Mouse (Mus musculus): ENCODE data around the gene Fbxl2. TPM values are rescaled to one million over a fixed set of nuclear protein-coding genes. Genes with fewer than 3 reads are reported as not detected.
A peak's percentile ranks its signal among the peaks of the same experiment; 100 is the strongest.

Gene Fbxl2
- total and polyA plus RNA-seq, 2 experiments from 2014 or later: 35.7 to 43.4 TPM

DNA sequence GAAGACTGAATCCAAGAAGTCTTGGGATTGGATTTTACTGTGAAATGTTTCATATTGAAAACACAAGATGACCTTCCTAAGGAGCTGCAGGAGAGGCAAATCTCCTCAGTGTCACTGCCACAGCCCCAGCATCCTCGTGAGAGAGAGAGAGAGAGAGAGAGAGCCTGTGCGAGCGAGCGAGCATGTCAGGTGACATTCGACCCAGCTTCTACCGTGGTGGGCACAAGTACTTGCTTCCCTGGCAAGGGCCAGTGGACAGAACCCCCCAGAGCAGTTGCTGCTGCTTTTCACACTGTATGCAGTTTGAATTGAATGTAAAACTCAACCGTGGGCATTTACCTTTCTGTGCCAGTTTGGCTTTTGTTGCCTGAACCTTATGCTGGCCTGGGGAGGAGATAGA is 70.5 kb downstream of the Fbxl2 start:
- ATAC-seq (ENCODE audit: low FRiP score) (no peak), DNase-seq (ENCODE audit: low spot score) (no peak)
- no peaks in the 10 kb centered on the region for H3K9me3 ChIP-seq (ENCODE audit: low read length)
- no peaks in the 10 kb centered on the region for H3K4me1 ChIP-seq (ENCODE audit: insufficient read depth, low read length)
- H3K4me3 ChIP-seq (ENCODE audit: low read depth, low read length): no peak overlapping the region
- no peaks in the 10 kb centered on the region for H3K27me3 ChIP-seq (ENCODE audit: insufficient read depth, low read length)
- H3K27ac ChIP-seq (ENCODE audit: low read depth, low read length): no peak overlapping the region
- H3K9ac ChIP-seq (replicated peaks; ENCODE audit: low read length, poor library complexity, severe bottlenecking): no peak overlapping the region
- WGBS: 85% methylated on average over 7 of the region's 7 CpGs
- H3K36me3 ChIP-seq (ENCODE audit: insufficient read depth, low read length): peaks cover 60% of the 10 kb centered on the region
- no peak overlapping the region for H3K4me2 ChIP-seq (ENCODE audit: low read depth, low read length, poor library complexity, severe bottlenecking)
- no peak for TF ChIP-seq CTCF (IDR thresholded peaks at IDR 0.05)

DNA sequence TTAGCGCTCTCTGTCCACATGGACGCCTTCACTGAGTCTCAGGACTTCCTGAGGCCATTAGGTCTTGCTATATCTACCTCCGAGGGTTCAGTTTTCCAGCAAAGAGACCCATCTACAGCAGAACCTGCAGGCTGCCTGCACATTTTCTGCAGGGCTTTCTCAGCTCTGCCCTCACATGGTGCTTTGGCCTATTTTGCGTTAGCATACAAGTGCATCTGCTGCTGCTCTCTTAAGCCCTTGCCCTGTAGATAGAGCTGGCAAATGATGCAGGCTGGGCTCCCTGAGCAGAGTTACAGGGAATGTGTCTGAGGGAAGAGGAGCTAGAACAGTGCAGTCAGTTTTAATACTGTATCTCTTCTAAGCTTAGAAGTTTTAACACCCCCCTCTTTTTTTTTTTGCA is 71.0 kb downstream of the Fbxl2 start:
- H3K9me3 ChIP-seq (ENCODE audit: low read length): no peaks in the 10 kb centered on the region
- H3K27ac ChIP-seq (ENCODE audit: low read depth, low read length): no peak overlapping the region
- H3K4me1 ChIP-seq (ENCODE audit: insufficient read depth, low read length): no peaks in the 10 kb centered on the region
- H3K27me3 ChIP-seq (ENCODE audit: insufficient read depth, low read length): no peaks in the 10 kb centered on the region
- no peak overlapping the region for H3K4me2 ChIP-seq (ENCODE audit: low read depth, low read length, poor library complexity, severe bottlenecking)
- TF ChIP-seq CTCF (IDR thresholded peaks at IDR 0.05): no peak
- H3K36me3 ChIP-seq (ENCODE audit: insufficient read depth, low read length): peaks cover 60% of the 10 kb centered on the region
- DNase-seq (ENCODE audit: low spot score) (no peak), ATAC-seq (ENCODE audit: low FRiP score) (no peak)
- 90% methylated on average over 4 of the region's 4 CpGs for WGBS
- H3K4me3 ChIP-seq (ENCODE audit: low read depth, low read length): no peak overlapping the region
- H3K9ac ChIP-seq (replicated peaks; ENCODE audit: low read length, poor library complexity, severe bottlenecking): no peak overlapping the region

GRCm38 (mm10) chr9:113973857-113974256 is 72.1 kb downstream of the Fbxl2 start:
- WGBS: 64% methylated on average over 4 of the region's 4 CpGs
- Histone ChIP-seq H3K9ac (replicated peaks; ENCODE audit: low read length, poor library complexity, severe bottlenecking) (no peak overlapping the region), H3K4me3 (ENCODE audit: low read depth, low read length) (no peak overlapping the region), H3K4me1 (ENCODE audit: insufficient read depth, low read length) (no peaks in the 10 kb centered on the region), H3K9me3 (ENCODE audit: low read length) (no peaks in the 10 kb centered on the region), H3K36me3 (ENCODE audit: insufficient read depth, low read length) (peaks cover 59% of the 10 kb centered on the region), H3K4me2 (ENCODE audit: low read depth, low read length, poor library complexity, severe bottlenecking) (no peak overlapping the region), H3K27ac (ENCODE audit: low read depth, low read length) (no peak overlapping the region), H3K27me3 (ENCODE audit: insufficient read depth, low read length) (no peaks in the 10 kb centered on the region)
- ATAC-seq (ENCODE audit: low FRiP score): no peak
- TF ChIP-seq CTCF (IDR thresholded peaks at IDR 0.05): no peak
- DNase-seq (ENCODE audit: low spot score): no peak

DNA sequence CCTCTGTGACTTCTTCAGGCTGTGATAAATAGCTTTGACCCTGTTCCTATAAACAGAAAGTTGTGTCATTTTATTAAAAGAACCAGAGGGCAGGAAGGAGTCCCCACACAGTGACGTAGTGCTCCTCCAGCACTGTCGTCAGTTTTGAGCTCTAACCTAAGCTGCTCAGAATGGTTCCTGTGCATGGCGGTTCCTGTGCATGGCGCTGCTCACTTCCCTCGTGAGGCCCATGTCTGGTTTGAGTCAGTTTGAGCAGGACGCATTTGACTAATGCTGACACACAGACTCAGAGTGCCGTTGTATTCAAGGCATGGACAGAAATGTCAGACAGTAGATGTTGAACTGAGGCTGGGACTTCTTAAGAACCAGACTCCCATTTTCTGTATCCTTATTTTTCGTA is 74.4 kb downstream of the Fbxl2 start:
- DNase-seq (ENCODE audit: low spot score) (no peak), ATAC-seq (ENCODE audit: low FRiP score) (no peak)
- no peak overlapping the region for H3K27ac ChIP-seq (ENCODE audit: low read depth, low read length)
- peaks cover 53% of the 10 kb centered on the region for H3K36me3 ChIP-seq (ENCODE audit: insufficient read depth, low read length)
- H3K4me3 ChIP-seq (ENCODE audit: low read depth, low read length): no peak overlapping the region
- no peak overlapping the region for H3K4me2 ChIP-seq (ENCODE audit: low read depth, low read length, poor library complexity, severe bottlenecking)
- whole genome bisulfite sequencing: 76% methylated on average over 8 of the region's 8 CpGs
- H3K27me3 ChIP-seq (ENCODE audit: insufficient read depth, low read length): no peaks in the 10 kb centered on the region
- no peaks in the 10 kb centered on the region for H3K4me1 ChIP-seq (ENCODE audit: insufficient read depth, low read length)
- H3K9ac ChIP-seq (replicated peaks; ENCODE audit: low read length, poor library complexity, severe bottlenecking): no peak overlapping the region
- no peak for TF ChIP-seq CTCF (IDR thresholded peaks at IDR 0.05)
- no peaks in the 10 kb centered on the region for H3K9me3 ChIP-seq (ENCODE audit: low read length)

DNA sequence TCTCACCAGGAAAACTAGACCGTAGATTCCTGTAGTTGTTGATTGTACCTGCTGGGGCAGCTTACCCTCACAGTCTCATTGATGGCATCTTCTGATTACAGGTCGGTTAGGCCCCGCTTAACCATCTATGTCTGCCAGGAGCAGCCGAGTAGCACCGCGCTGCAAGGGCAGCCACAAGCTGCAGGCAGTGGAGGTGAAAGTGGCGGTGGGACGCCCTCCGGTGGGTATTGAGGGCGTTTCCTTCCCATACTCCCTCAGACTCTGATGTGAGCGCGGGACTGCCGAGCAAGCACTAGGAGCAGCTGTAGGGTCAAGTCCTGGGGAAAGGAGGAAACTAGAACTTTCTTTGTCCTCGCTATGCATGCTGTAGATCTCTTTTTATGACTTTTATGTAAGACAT is 76.0 kb downstream of the Fbxl2 start:
- Histone ChIP-seq H3K4me2 (ENCODE audit: low read depth, low read length, poor library complexity, severe bottlenecking) (no peak overlapping the region), H3K4me1 (ENCODE audit: insufficient read depth, low read length) (no peaks in the 10 kb centered on the region), H3K4me3 (ENCODE audit: low read depth, low read length) (no peak overlapping the region), H3K36me3 (ENCODE audit: insufficient read depth, low read length) (peaks cover 47% of the 10 kb centered on the region), H3K27ac (ENCODE audit: low read depth, low read length) (no peak overlapping the region), H3K9me3 (ENCODE audit: low read length) (no peaks in the 10 kb centered on the region), H3K9ac (replicated peaks; ENCODE audit: low read length, poor library complexity, severe bottlenecking) (no peak overlapping the region), H3K27me3 (ENCODE audit: insufficient read depth, low read length) (no peaks in the 10 kb centered on the region)
- 95% methylated on average over 14 of the region's 14 CpGs for WGBS
- ATAC-seq (ENCODE audit: low FRiP score) (no peak), DNase-seq (ENCODE audit: low spot score) (no peak)
- 0 out of 2 replicates have a peak, but pooled peaks have one; percentile 24 for TF ChIP-seq CTCF (IDR thresholded peaks at IDR 0.05)

DNA sequence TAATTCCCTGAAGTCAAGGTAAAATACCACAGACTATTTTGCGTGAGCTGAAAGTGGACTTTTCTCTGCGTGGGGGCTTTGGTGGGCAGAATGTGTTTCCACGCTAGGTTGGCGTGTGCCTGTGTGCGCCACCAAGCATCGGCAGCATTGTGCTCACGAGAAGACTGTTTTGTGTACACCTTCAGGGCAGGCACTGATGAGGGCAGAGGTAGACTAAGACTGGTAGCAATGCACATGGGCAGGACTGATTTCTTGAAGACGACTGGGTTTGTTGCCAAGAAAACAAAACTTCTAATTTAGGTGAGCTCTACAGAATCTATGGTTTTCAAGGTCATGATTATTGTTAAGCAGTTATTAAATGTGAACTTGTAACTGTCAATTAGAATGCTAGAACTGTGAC is 76.6 kb downstream of the Fbxl2 start:
- Histone ChIP-seq H3K4me2 (ENCODE audit: low read depth, low read length, poor library complexity, severe bottlenecking) (no peak overlapping the region), H3K9me3 (ENCODE audit: low read length) (no peaks in the 10 kb centered on the region), H3K4me1 (ENCODE audit: insufficient read depth, low read length) (no peaks in the 10 kb centered on the region), H3K36me3 (ENCODE audit: insufficient read depth, low read length) (peaks cover 49% of the 10 kb centered on the region), H3K4me3 (ENCODE audit: low read depth, low read length) (no peak overlapping the region), H3K9ac (replicated peaks; ENCODE audit: low read length, poor library complexity, severe bottlenecking) (no peak overlapping the region), H3K27ac (ENCODE audit: low read depth, low read length) (no peak overlapping the region), H3K27me3 (ENCODE audit: insufficient read depth, low read length) (no peaks in the 10 kb centered on the region)
- ATAC-seq (ENCODE audit: low FRiP score): no peak
- 93% methylated on average over 8 of the region's 8 CpGs for WGBS
- DNase-seq (ENCODE audit: low spot score): no peak
- TF ChIP-seq CTCF (IDR thresholded peaks at IDR 0.05): no peak

Measured in midbrain, postnatal 0 days (tissue).